Mouse (Mus musculus) adrenal gland, postnatal 10 days (tissue): Measurements from ENCODE around the gene Pip4p1. TPM values are rescaled to one million over a fixed set of nuclear protein-coding genes. Genes with fewer than 3 reads are reported as not detected.

Source experiments
- DNase-seq: peaks from one replicate; pipeline ENCODE4 v3.0.0; 2021; ENCODE audit warnings: mixed read lengths
- total RNA-seq, 2 experiments: library from RNA; stranded (reverse); gene quantifications; 2 replicates each; pipeline ENCODE4 v1.2.3; 2021

The Pip4p1 gene
- total RNA-seq, 2 experiments from 2014 or later: 41.0 to 46.3 TPM

GRCm38 (mm10) chr14:50892541-50893459 is 37.9 kb downstream of the Pip4p1 start:
- peak; percentile 52 for DNase-seq

GRCm38 (mm10) chr14:50892091-50892490 is 38.6 kb downstream of the Pip4p1 start:
- DNase-seq: no peak

GRCm38 (mm10) chr14:50891621-50892020 is 39.0 kb downstream of the Pip4p1 start:
- DNase-seq: no peak

GRCm38 (mm10) chr14:50876236-50876950 is 54.3 kb downstream of the Pip4p1 start:
- DNase-seq: no peak

Other genes starting within 250 kb of the Pip4p1 start
- not detected for gene Olfr747, start 237.7 kb downstream of the Pip4p1 start, total RNA-seq
- not detected for gene Olfr748, start 223.5 kb downstream of the Pip4p1 start, total RNA-seq
- not detected for gene Olfr749, start 185.8 kb downstream of the Pip4p1 start, total RNA-seq
- gene Ttc5, start 145.3 kb downstream of the Pip4p1 start, total RNA-seq: 10 to 100 TPM; 36.4 to 47.9 TPM
- under 1 TPM; 0.24 to 0.78 TPM for gene Ccnb1ip1, start 123.1 kb downstream of the Pip4p1 start, total RNA-seq
- gene Parp2, start 123.0 kb downstream of the Pip4p1 start, total RNA-seq: 10 to 100 TPM; 28.7 to 31.1 TPM
- gene Tep1, start 60.3 kb downstream of the Pip4p1 start, total RNA-seq: 10 to 100 TPM; 18.8 to 26.2 TPM
- gene Klhl33, start 33.3 kb downstream of the Pip4p1 start, total RNA-seq: 1 to 10 TPM; 2.1 to 7.9 TPM
- gene Osgep, start 6.0 kb downstream of the Pip4p1 start, total RNA-seq: 10 to 100 TPM; 62.7 to 76.7 TPM
- 10 to 100 TPM; 69.9 to 71.6 TPM for gene Apex1, start 5.9 kb downstream of the Pip4p1 start, total RNA-seq
- gene Pnp, start 226 bp upstream of the Pip4p1 start, total RNA-seq: 10 to 100 TPM; 36.8 to 53.0 TPM
- 10 to 100 TPM; 37.1 to 48.5 TPM for gene Gm49342, start 13.7 kb upstream of the Pip4p1 start, total RNA-seq
- 1 to 10 TPM; 2.1 to 2.7 TPM for gene Pnp2, start 25.1 kb upstream of the Pip4p1 start, total RNA-seq
- gene Rnase10, start 76.9 kb upstream of the Pip4p1 start, total RNA-seq: under 1 TPM; 0.24 to 0.33 TPM
- gene Rnase9, start 111.0 kb upstream of the Pip4p1 start, total RNA-seq: not detected
- not detected for gene Rnase11, start 119.3 kb upstream of the Pip4p1 start, total RNA-seq
- not detected for gene Rnase12, start 126.8 kb upstream of the Pip4p1 start, total RNA-seq
- gene Olfr750, start 143.6 kb upstream of the Pip4p1 start, total RNA-seq: not detected
- gene Rnase4, start 160.2 kb upstream of the Pip4p1 start, total RNA-seq: 100 to 1,000 TPM in 1 of 2 experiments, 10 to 100 TPM in 1; 78.4 to 110 TPM
- gene Ang, start 160.3 kb upstream of the Pip4p1 start, total RNA-seq: 10 to 100 TPM; 14.3 to 22.4 TPM
- gene Eddm3b, start 183.6 kb upstream of the Pip4p1 start, total RNA-seq: not detected
- gene Rnase6, start 193.1 kb upstream of the Pip4p1 start, total RNA-seq: 1 to 10 TPM; 1.6 to 2.0 TPM
- gene Rnase1, start 215.9 kb upstream of the Pip4p1 start, total RNA-seq: not detected
- gene Rnase2b, start 231.4 kb upstream of the Pip4p1 start, total RNA-seq: not detected